Mouse (Mus musculus) kidney, postnatal 4 days (tissue): ENCODE measurements at regions not wholly inside any gene's neighbourhood (a gene's known extent, or its start where the extent isn't known, plus 50 kb on each side); places are given as distances from the start of the nearest gene placed in this dataset.

Source experiments
- DNase-seq, 2 experiments: peaks; one replicate each; pipeline ENCODE4 v3.0.0; 2021; ENCODE audit warnings: mixed read lengths in 2 of 2

DNA sequence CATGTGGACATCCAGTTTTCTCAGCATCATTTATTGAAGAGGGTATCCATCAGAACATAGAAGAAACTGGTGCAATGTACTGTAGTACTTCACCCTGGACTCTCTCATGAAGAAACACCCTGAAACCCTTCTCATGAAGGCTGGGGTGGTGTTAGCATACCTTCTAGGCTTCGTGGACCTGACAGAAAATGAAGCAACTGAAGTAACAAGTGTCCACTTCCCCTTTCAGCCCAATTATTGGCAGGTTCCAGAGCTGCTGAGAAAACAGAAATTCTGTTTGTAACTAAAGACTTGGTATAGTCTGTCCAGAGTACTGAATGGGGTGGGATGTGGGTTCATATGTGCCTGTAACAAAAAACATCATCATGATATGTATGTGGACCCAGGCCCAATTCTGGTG lies 231.4 kb upstream of the Fggy start:
- no peak for DNase-seq

GRCm38 (mm10) chr4:95339822-95340221 lies 217.5 kb upstream of the Fggy start:
- no peak for DNase-seq

GRCm38 (mm10) chr4:95340926-95341325 lies 216.4 kb upstream of the Fggy start:
- no peak for DNase-seq

- DNase-seq, result peak; percentile 72 to 79
Observed at GRCm38 (mm10) chr4:95346722-95347197, 210.5 kb upstream of the Fggy start.

GRCm38 (mm10) chr4:95347436-95347835 lies 209.9 kb upstream of the Fggy start:
- DNase-seq, result no peak

DNA sequence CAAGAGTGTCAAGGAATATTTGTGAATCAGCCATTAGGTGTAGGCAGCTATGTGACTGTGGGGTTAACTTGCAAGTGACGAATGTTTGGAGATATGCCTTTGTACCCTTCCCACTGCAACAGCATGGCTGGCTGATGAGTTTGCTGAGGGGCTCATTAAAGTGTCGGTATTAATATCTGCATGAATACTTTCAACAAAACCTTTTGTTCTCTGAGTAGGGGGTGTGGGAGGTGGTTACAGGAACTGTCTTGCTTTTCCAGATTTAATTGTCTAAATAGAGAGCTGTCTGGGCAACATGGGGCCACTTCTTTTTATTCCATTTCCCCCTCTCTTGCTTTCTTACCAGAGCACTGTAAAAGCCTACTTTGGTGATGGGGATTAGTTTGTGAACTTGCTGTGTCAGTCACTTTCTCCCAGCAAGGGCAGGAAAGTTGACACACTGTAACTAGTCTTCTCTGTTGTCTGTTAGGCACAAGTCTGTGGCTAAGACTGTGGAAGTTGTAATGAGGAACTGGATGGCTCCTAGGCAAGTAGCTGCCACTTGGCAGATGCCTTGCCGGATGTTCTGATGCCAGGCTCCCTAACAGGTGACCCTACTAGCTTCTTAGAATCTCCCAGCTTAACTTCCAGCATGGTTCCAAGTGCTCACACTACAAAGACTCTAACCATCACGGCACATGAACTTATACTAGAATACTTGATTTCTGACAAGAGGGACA lies 208.7 kb upstream of the Fggy start:
- no peak for DNase-seq

GRCm38 (mm10) chr4:95353894-95354319 lies 203.4 kb upstream of the Fggy start:
- peak; percentile 61 to 77 for DNase-seq

DNA sequence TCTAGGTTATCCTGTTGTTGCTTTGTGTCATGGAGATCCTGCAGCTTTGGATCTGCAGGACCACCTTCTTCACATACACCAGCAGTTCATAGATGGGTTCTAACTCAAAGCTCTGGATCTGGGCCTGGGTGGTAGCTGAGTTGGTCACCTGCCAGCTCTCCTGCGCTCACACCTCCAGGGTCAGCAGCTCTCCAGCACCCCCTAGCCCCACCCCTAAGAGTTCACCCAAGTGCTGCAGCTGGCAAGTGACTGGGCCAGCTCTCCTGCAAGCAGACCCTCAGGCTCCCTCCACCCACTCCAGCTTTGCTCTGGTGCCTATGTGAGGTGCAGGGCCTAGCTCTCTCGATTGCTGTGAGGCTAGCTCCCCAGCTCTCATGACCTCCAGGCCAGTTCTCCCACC lies 198.6 kb upstream of the Fggy start:
- DNase-seq, result peak; percentile 25 to 42

DNA sequence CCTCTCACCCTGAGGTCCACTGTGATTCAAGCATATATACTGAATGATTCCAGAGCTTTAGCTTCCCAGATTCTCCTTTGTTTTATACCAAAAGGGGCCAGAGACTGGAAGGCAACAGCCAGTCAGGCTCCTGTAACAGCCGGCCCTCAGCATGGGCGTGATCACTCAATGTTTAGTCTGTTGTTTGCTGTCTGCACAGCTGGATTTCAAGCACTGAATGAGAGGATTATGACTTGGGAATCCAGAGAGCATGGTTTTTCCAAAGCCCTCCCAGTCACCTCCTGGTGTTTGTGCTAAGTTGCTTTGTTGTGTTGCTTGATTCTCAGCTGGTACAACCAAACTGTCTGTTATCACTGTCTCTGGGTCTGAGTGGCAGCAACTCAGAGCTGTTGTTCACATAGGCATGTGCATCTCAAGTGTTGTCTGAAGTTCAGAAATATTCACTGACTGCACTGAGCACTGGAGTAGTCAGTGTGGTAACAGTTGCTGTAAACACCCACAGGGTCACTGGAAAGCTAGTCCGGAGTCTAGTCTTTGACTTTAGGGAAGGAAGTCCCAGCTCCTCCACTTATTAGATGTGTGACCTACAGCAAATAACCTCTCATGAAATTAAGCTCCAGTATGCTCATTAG lies 196.9 kb upstream of the Fggy start:
- no peak for DNase-seq

DNA sequence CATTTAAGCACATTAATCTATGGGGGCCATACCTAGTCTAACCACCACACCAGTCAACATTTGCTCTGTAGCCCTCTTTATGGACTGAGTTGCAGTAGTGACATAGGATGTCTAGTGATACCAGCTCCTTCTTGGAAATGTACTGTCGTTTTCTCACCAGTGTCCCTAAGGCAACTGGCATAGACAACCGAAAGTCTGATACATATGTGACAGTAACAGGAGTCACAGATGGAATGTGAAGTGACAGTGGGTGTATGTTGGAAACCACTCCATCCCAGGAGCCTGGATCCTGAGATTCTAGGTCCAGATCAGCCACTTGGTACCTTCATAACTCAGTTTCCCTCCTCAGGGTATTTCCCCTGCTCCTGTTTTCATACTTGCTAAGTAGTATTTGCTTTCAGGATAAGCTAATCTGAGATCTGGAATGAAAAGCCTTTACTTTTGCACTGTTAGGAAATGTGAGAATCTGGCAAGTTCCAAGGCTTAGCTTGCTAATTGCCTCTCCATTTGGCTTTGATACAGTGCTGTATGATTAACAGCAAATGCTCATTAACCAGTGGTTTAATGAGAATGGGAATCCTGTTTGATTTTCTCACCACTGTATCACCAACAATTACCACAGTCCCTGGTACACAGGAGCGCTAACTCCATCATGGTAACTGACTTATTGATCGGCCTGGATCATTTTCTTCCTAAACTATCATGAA lies 192.8 kb upstream of the Fggy start:
- DNase-seq, result no peak

GRCm38 (mm10) chr4:95376386-95376785 lies 180.9 kb upstream of the Fggy start:
- DNase-seq, result no peak

GRCm38 (mm10) chr4:95377222-95378134 lies 179.8 kb upstream of the Fggy start:
- peak; percentile 34 to 47 for DNase-seq

DNA sequence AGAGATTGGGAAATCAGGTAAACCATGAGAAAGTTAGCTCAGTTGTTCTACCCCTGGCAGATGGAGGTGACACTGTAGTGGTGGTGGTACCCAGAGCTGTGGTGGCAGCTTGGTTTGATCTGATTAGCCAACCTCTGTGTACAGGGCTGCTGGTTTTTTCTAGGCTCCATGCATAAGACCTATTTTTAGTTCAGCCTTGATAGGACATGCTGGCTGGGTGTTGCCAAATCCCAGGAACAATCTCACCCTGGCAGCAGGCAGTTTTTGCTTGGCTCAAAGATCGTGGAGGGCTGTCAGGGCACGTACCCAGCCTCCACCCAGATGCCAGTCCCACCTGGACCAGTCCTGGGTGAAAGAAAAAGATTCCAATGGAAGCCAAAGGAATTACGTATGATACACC lies 178.7 kb upstream of the Fggy start:
- DNase-seq, result no peak

- no peak for DNase-seq
Observed at GRCm38 (mm10) chr4:95383216-95383892, 174.0 kb upstream of the Fggy start.

DNA sequence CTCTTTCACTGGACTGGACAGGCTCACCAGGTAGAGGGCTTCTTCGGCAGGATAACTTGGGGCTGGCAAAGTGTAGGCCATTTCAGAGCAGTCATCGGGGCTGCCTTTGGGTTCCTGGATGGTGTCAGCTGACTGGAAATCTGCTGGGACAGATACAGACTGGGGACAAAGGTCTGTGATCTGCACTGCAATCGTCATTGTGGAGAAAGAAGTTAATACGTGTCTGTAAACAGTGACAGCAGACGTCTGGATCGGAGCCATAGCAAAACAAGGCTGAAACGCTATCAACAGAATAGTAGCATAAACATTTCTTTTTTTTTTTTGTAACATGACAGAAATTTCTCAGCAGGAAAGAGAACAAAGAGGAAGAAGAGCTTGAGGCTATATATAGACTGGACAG lies 171.8 kb upstream of the Fggy start:
- DNase-seq, result no peak

GRCm38 (mm10) chr4:95386021-95386420 lies 171.3 kb upstream of the Fggy start:
- DNase-seq, result no peak

GRCm38 (mm10) chr4:95388556-95388955 lies 168.8 kb upstream of the Fggy start:
- DNase-seq, result no peak

DNA sequence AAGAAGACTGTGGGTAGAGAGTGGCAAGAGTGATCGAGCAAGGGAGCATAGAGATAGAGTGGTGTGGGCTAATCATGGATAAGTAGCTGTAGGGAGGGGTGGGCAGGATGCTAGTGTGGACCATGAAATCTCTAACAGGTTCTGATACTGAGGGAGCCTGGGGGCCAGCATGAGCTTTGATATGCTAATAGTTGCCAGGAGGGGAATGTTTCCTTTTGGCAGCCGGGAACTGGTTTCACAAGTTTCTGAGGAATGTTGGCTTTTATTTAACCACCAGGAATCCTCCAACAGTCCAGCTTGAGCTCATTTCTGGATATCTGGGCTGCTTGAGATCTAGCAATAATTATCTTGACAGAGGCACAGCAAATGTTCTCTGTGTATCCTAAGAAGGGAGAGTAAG lies 167.7 kb upstream of the Fggy start:
- DNase-seq, result peak; percentile 25 to 57

- DNase-seq, result no peak
Observed at GRCm38 (mm10) chr4:95390549-95390948, 166.8 kb upstream of the Fggy start.

DNA sequence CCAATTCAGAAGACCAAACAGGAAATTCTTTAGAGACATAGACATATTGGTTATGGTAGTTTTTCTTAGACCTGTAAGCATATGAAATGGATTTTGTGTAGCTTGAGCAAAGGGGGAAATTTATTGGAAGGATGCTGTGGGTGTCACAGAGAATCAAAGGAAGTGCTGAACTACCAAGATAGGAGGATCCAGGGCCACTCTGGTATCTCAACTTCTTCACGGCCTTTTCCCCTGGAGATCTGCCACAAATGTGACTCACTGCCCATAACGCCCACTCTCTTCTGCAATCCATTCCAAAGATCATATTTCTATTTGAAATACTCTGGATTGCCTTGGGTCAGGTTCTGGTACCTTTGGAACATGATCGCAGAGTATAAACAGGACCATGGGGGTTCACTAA lies 161.6 kb upstream of the Fggy start:
- no peak for DNase-seq

DNA sequence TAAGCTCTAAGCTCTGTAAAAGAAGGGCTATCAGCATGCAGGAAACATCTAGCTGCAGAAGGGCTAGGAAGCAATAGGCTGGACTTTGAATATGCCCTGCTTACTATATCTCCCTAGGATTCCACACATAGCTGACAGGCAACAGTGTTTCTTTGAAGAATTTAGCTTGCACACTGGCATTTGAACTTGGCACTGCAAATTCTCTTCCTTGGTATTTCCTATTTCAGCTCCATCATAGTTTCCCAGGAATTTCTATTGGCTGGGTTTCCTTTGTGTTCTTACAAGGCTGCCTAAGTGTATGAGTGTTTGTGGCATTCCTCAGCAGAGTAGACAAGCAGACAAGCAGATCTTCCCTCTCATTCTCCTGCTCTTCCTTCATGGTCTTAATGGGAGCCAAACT lies 159.0 kb upstream of the Fggy start:
- DNase-seq, result no peak

DNA sequence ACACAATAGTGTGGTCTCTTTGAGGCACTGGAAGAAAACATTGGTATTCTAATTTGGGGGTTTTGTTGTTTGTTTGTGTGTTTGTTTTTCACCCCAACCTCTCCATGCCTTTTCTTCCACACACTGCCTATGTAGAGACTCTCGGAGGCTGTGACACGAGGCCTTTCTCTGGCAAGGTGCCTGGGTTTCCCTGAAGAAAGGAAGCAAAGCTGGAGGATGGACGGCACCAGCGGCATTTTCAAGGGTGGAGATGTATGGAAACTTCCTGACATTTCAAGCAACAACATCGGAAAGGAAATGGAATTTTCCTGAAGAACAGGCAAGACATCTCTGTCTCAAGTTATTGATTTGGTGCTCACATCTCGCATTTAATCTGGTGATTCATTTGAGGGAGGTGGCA lies 155.0 kb upstream of the Fggy start:
- peak; percentile 57 to 63 for DNase-seq
